8 mouse cellular contexts compared by ENCODE assay signal in the genomic region with DNA sequence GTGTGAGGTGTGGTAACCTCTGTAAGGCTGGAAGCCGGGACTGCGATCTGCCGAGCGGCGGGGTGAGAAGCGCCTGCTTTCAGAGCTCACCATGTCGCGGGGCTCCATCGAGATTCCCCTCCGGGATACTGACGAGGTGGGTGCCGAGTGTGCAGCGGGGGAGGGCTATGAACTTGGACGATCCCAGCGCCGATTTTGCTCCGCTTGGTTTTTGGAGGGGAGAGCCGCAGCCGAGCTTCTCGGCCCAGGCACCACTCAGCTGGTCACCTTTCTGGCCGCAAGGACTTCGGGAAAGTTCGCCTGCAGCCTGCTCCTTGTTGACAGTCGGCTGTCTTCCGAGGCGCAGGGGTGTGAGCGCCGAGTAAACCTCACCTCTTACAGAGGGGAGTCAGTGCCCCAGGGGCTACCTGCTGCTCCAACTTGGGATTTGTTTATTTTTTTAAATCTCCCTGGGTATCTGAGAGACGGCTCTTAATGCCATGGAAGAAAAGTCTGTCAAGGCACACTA. TPM values are rescaled to one million over a fixed set of nuclear protein-coding genes. Genes with fewer than 3 reads are reported as not detected.
DNase-seq lines count a peak whose midpoint lies in the region; ATAC-seq and TF ChIP-seq lines count a peak whose summit lies in the region.

No protein-coding gene starts in this region.

- peaks cover 12% of the 10 kb centered on the region for H3K4me1 ChIP-seq in kidney, postnatal 0 days (replicated peaks; ENCODE audit: insufficient read depth, low read length)
- peaks cover 22% of the 10 kb centered on the region for H3K4me1 ChIP-seq in embryonic facial prominence, embryonic 10.5 days
- H3K4me1 ChIP-seq in midbrain, embryonic 10.5 days: peaks cover 22% of the 10 kb centered on the region

- H3K4me2 ChIP-seq in kidney, postnatal 0 days (ENCODE audit: low read length): peak overlapping the region; percentile 74

- peak overlapping the region; percentile 85 for H3K9ac ChIP-seq in kidney, postnatal 0 days (ENCODE audit: low read depth, low read length)

- peak; percentile 35; the same call in 1 of the 2 replicates for ATAC-seq in kidney, postnatal 0 days (replicated peaks; ENCODE audit: low FRiP score, low read depth)
- peak; percentile 64 for ATAC-seq in inflammation-experienced regulatory T-cells, adult 6 months

- intact Hi-C loops in gastrocnemius, postnatal 36 days (cut with DNase I): no loop called here

- no peaks in the 10 kb centered on the region for H3K9me3 ChIP-seq in kidney, postnatal 0 days (replicated peaks; ENCODE audit: low read length)
- no peaks in the 10 kb centered on the region for H3K9me3 ChIP-seq in embryonic facial prominence, embryonic 10.5 days
- H3K9me3 ChIP-seq in midbrain, embryonic 10.5 days (replicated peaks): no peaks in the 10 kb centered on the region

- H3K27me3 ChIP-seq in kidney, postnatal 0 days (ENCODE audit: insufficient read depth, low read length): no peaks in the 10 kb centered on the region
- no peaks in the 10 kb centered on the region for H3K27me3 ChIP-seq in embryonic facial prominence, embryonic 10.5 days (replicated peaks; ENCODE audit: low read depth, poor library complexity, severe bottlenecking)
- H3K27me3 ChIP-seq in midbrain, embryonic 10.5 days (ENCODE audit: low read depth, poor library complexity, severe bottlenecking): no peaks in the 10 kb centered on the region

- no peak for TF ChIP-seq CTCF in kidney, postnatal 0 days (IDR thresholded peaks at IDR 0.05; ENCODE audit: low read depth)

- H3K4me3 ChIP-seq in kidney, postnatal 0 days (replicated peaks; ENCODE audit: low read depth, low read length): peak overlapping the region; percentile 86
- H3K4me3 ChIP-seq in embryonic facial prominence, embryonic 10.5 days: peak overlapping the region; percentile 82
- peak overlapping the region; percentile 91 for H3K4me3 ChIP-seq in midbrain, embryonic 10.5 days

- peak overlapping the region; percentile 93 for H3K27ac ChIP-seq in kidney, postnatal 0 days
- H3K27ac ChIP-seq in embryonic facial prominence, embryonic 10.5 days (replicated peaks): peak overlapping the region; percentile 94
- peak overlapping the region; percentile 95 for H3K27ac ChIP-seq in midbrain, embryonic 10.5 days (replicated peaks)

- WGBS in kidney, postnatal 0 days: under 1% methylated on average over 29 of the region's 29 CpGs
- under 1% methylated on average over 29 of the region's 29 CpGs for WGBS in embryonic facial prominence, embryonic 10.5 days
- under 1% methylated on average over 29 of the region's 29 CpGs for WGBS in midbrain, embryonic 10.5 days

- peaks cover 10% of the 10 kb centered on the region for H3K36me3 ChIP-seq in kidney, postnatal 0 days (ENCODE audit: insufficient read depth, low read length)
- peaks cover 41% of the 10 kb centered on the region for H3K36me3 ChIP-seq in embryonic facial prominence, embryonic 10.5 days (replicated peaks)
- peaks cover 40% of the 10 kb centered on the region for H3K36me3 ChIP-seq in midbrain, embryonic 10.5 days

- no peak for DNase-seq in kidney, postnatal 0 days (ENCODE audit: low spot score)
- DNase-seq in kidney, postnatal 14 days: no peak
- no peak for DNase-seq in embryonic facial prominence, embryonic 10.5 days (ENCODE audit: low spot score)
- DNase-seq in midbrain, embryonic 10.5 days (ENCODE audit: low spot score): no peak
- DNase-seq in testis, postnatal 14 days (ENCODE audit: low spot score): no peak
- no peak for DNase-seq in spleen, adult 18-20 months
- no peak for DNase-seq in gastrocnemius, postnatal 36 days

RNA-seq across cellular contexts. Expression of gene Ctr9, which starts 0.3 kb away (rescaled TPM):
- polyA plus RNA-seq in kidney, postnatal 0 days (2015; fragmentation: Nextera tagmentation; extraction: Ambion mirVana): 50.5 and 54.9 TPM in 2 replicates
- 86.4 and 87.5 TPM in 2 replicates for polyA plus RNA-seq in embryonic facial prominence, embryonic 10.5 days (2016; fragmentation: Nextera tagmentation; extraction: Ambion mirVana)
- 10 to 100 TPM; 37.7 to 42.2 (median 40.0) TPM for polyA plus RNA-seq in inflammation-experienced regulatory T-cells, adult 6 months (2017; shearing (Covaris generic))
- 81.6 and 93.9 TPM in 2 replicates for polyA plus RNA-seq in midbrain, embryonic 10.5 days (2016; fragmentation: Nextera tagmentation; extraction: Ambion mirVana)
- 10 to 100 TPM; 12.6 to 12.9 TPM for total RNA-seq in gastrocnemius, postnatal 36 days (2021)

RNA-seq across cellular contexts. Expression of gene Mrvi1, which starts 46.8 kb away (rescaled TPM):
- 9.3 and 9.5 TPM in 2 replicates for polyA plus RNA-seq in kidney, postnatal 0 days (2015; fragmentation: Nextera tagmentation; extraction: Ambion mirVana)
- 0.87 and 1.5 TPM in 2 replicates for polyA plus RNA-seq in embryonic facial prominence, embryonic 10.5 days (2016; fragmentation: Nextera tagmentation; extraction: Ambion mirVana)
- polyA plus RNA-seq in inflammation-experienced regulatory T-cells, adult 6 months (2017; shearing (Covaris generic)): under 1 TPM in 2 of 3 experiments, not detected in 1; 0.46 to 0.87 TPM
- polyA plus RNA-seq in midbrain, embryonic 10.5 days (2016; fragmentation: Nextera tagmentation; extraction: Ambion mirVana): 1.0 and 1.6 TPM in 2 replicates
- 1 to 10 TPM; 6.0 to 6.5 TPM for total RNA-seq in gastrocnemius, postnatal 36 days (2021)

RNA-seq across cellular contexts. Expression of gene Eif4g2, which starts 53.7 kb away (rescaled TPM):
- 603 and 664 TPM in 2 replicates for polyA plus RNA-seq in kidney, postnatal 0 days (2015; fragmentation: Nextera tagmentation; extraction: Ambion mirVana)
- 1,371 TPM in 2 replicates for polyA plus RNA-seq in embryonic facial prominence, embryonic 10.5 days (2016; fragmentation: Nextera tagmentation; extraction: Ambion mirVana)
- polyA plus RNA-seq in inflammation-experienced regulatory T-cells, adult 6 months (2017; shearing (Covaris generic)): 1,000 to 10,000 TPM in 1 of 3 experiments, 100 to 1,000 TPM in 2; 799 to 1,002 (median 808) TPM
- 1,390 and 1,545 TPM in 2 replicates for polyA plus RNA-seq in midbrain, embryonic 10.5 days (2016; fragmentation: Nextera tagmentation; extraction: Ambion mirVana)
- total RNA-seq in gastrocnemius, postnatal 36 days (2021): 100 to 1,000 TPM; 625 to 714 TPM
